Mouse (Mus musculus) heart, postnatal 0 days (tissue): Measurements from ENCODE around the gene Fasn. TPM values are rescaled to one million over a fixed set of nuclear protein-coding genes. Genes with fewer than 3 reads are reported as not detected.
"Not testable (repeated sequence)": the region's sequence is repeated elsewhere in the genome, so short reads cannot be mapped to it uniquely, and the experiment has no call there.

Source experiments
- ATAC-seq: fragments of 200-750 bp; cut with Nextera tagmentation; 2 replicates; pipeline ENCODE4 v1.8.0; 2017; ENCODE audit warnings: low read depth, moderate number of reproducible peaks, moderate library complexity; ENCODE audit not compliant: insufficient read depth
- DNase-seq: peaks from one replicate; pipeline ENCODE4 v3.0.0-alpha.2; 2016; ENCODE audit warnings: low spot score
- H3K27ac ChIP-seq: fragments of 300-500 bp; sonication (generic); 2 replicates; pipeline ENCODE4 v1.5.1; 2014; ENCODE audit warnings: low read depth, mild to moderate bottlenecking
- H3K27me3 ChIP-seq: fragments of 300-500 bp; sonication (generic); 2 replicates; pipeline ENCODE4 v1.6.1; 2014; ENCODE audit warnings: low read length, mixed read lengths; ENCODE audit not compliant: control insufficient read depth, insufficient read depth
- H3K36me3 ChIP-seq: fragments of 300-500 bp; sonication (generic); replicated peaks from 2 replicates; pipeline ENCODE4 v1.6.1; 2014; ENCODE audit warnings: low read length, mixed read lengths; ENCODE audit not compliant: control insufficient read depth, insufficient read depth
- H3K4me1 ChIP-seq: fragments of 300-500 bp; sonication (generic); 2 replicates; pipeline ENCODE4 v1.6.1; 2014; ENCODE audit warnings: antibody characterized with exemption; ENCODE audit not compliant: control insufficient read depth, insufficient read depth
- H3K4me2 ChIP-seq: fragments of 300-500 bp; sonication (generic); 2 replicates; pipeline ENCODE4 v1.6.1; 2014; ENCODE audit warnings: low read depth, mild to moderate bottlenecking, low read length, moderate library complexity
- H3K4me3 ChIP-seq: fragments of 300-500 bp; sonication (generic); 2 replicates; pipeline ENCODE4 v1.5.1; 2014; ENCODE audit warnings: low read depth, low read length
- H3K9ac ChIP-seq: fragments of 300-500 bp; sonication (generic); replicated peaks from 2 replicates; pipeline ENCODE4 v1.6.1; 2014; ENCODE audit warnings: low read depth, low read length, mixed read lengths
- H3K9me3 ChIP-seq: fragments of 300-500 bp; sonication (generic); replicated peaks from 2 replicates; pipeline ENCODE4 v1.6.1; 2016; ENCODE audit warnings: low read length; ENCODE audit not compliant: control insufficient read depth
- CTCF ChIP-seq: IDR thresholded peaks from 2 replicates; pipeline ENCODE4 v1.5.1; 2016; ENCODE audit warnings: antibody characterized with exemption, control low read depth, low read depth
- EP300 ChIP-seq: IDR thresholded peaks from 2 replicates; pipeline ENCODE4 v1.6.1; 2016; ENCODE audit warnings: antibody characterized with exemption, low read depth
- WGBS: fragments of 180-500 bp; shearing (Covaris S2); extraction: QIAGEN DNeasy Blood & Tissue Kit; methylation state at CpG from one replicate; pipeline ENCODE4 v1.1.7; 2014; 5-methylcytosine and 5-hydroxymethylcytosine counted together
- polyA plus RNA-seq: library from polyadenylated mRNA; unstranded; fragments of >200 nt; fragmentation: Nextera tagmentation; extraction: Ambion mirVana; gene quantifications from 2 replicates; pipeline ENCODE4 v1.2.1, GENCODE M21; 2015
- total RNA-seq: library from RNA; depleted of rRNA; stranded (reverse); fragments of >200 nt; gene quantifications from 2 replicates; pipeline ENCODE4 v1.2.3, GENCODE M21; 2014; ENCODE audit warnings: low replicate concordance

Fasn gene
- total and polyA plus RNA-seq, 2 experiments from 2014 or later = 14.1 to 90.4 TPM

- Histone ChIP-seq H3K4me3 (no peak overlapping the region), H3K9me3 (no peaks in the 10 kb centered on the region), H3K4me2 (no peak overlapping the region), H3K27me3 (no peaks in the 10 kb centered on the region), H3K4me1 (peaks cover 19% of the 10 kb centered on the region), H3K27ac (no peak overlapping the region), H3K9ac (no peak overlapping the region), H3K36me3 (no peaks in the 10 kb centered on the region)
- TF ChIP-seq EP300 (no peak), CTCF (no peak)
- ATAC-seq (no peak), DNase-seq (no peak)
- WGBS = 63% methylated on average over 2 of the region's 2 CpGs
These were observed 26.1 kb upstream of the Fasn start for GRCm38 (mm10) chr11:120850331-120851030.

- TF ChIP-seq EP300 = no peak
- no peak for TF ChIP-seq CTCF
- H3K27ac ChIP-seq = no peak overlapping the region
- ATAC-seq (no peak), DNase-seq (no peak)
- WGBS = 89% methylated on average over 9 of the region's 9 CpGs
- no peak overlapping the region for H3K4me3 ChIP-seq
- H3K9ac ChIP-seq = no peak overlapping the region
- no peak overlapping the region for H3K4me2 ChIP-seq
- peaks cover 9% of the 10 kb centered on the region for H3K4me1 ChIP-seq
- H3K36me3 ChIP-seq = no peaks in the 10 kb centered on the region
- no peaks in the 10 kb centered on the region for H3K27me3 ChIP-seq
- no peaks in the 10 kb centered on the region for H3K9me3 ChIP-seq
These were observed 22.6 kb upstream of the Fasn start for GRCm38 (mm10) chr11:120846725-120847475.

GRCm38 (mm10) chr11:120844329-120844728 is 20.0 kb upstream of the Fasn start:
- no peak for TF ChIP-seq EP300
- no peak for TF ChIP-seq CTCF
- DNase-seq (no peak), ATAC-seq (no peak)
- Histone ChIP-seq H3K9ac (no peak overlapping the region), H3K27me3 (no peaks in the 10 kb centered on the region), H3K4me2 (no peak overlapping the region), H3K9me3 (no peaks in the 10 kb centered on the region), H3K36me3 (no peaks in the 10 kb centered on the region), H3K27ac (no peak overlapping the region), H3K4me3 (no peak overlapping the region), H3K4me1 (no peaks in the 10 kb centered on the region)
- 86% methylated on average over 4 of the region's 4 CpGs for WGBS

- no peak overlapping the region for H3K27ac ChIP-seq
- H3K27me3 ChIP-seq = no peaks in the 10 kb centered on the region
- WGBS = 29% methylated on average over 8 of the region's 8 CpGs
- H3K9me3 ChIP-seq = no peaks in the 10 kb centered on the region
- no peak for ATAC-seq
- H3K4me3 ChIP-seq = no peak overlapping the region
- H3K4me1 ChIP-seq = no peaks in the 10 kb centered on the region; the same call in 1 of the 2 replicates
- H3K36me3 ChIP-seq = no peaks in the 10 kb centered on the region
- DNase-seq = no peak
- TF ChIP-seq EP300 (no peak), CTCF (no peak)
- no peak overlapping the region; the same call in 1 of the 2 replicates for H3K9ac ChIP-seq
- no peak overlapping the region for H3K4me2 ChIP-seq
These were observed 9.4 kb upstream of the Fasn start for GRCm38 (mm10) chr11:120833555-120834280.

GRCm38 (mm10) chr11:120832962-120833361 is 8.6 kb upstream of the Fasn start:
- H3K9ac ChIP-seq, H3K27ac ChIP-seq, H3K4me2 ChIP-seq, H3K4me3 ChIP-seq, H3K36me3 ChIP-seq, H3K27me3 ChIP-seq, DNase-seq, ATAC-seq, H3K4me1 ChIP-seq, H3K9me3 ChIP-seq: not testable (repeated sequence)
- 84% methylated on average over 5 of the region's 5 CpGs for WGBS
